ENCODE assay signal across 8 mouse cellular contexts in genomic region chr10:61648737-61649645, GRCm38 (mm10). TPM values are rescaled to one million over a fixed set of nuclear protein-coding genes. Genes with fewer than 3 reads are reported as not detected.
DNase-seq lines count a peak whose midpoint lies in the region; ATAC-seq and TF ChIP-seq lines count a peak whose summit lies in the region.

No protein-coding gene starts in this region.

- peak overlapping the region; percentile 86 for H3K9ac ChIP-seq in hindbrain, embryonic 11.5 days (ENCODE audit: low read depth, low read length)
- H3K9ac ChIP-seq in liver, embryonic 11.5 days (ENCODE audit: low read depth, low read length) = peak overlapping the region; percentile 80
- H3K9ac ChIP-seq in neural tube, embryonic 15.5 days (replicated peaks) = peak overlapping the region; percentile 78

- 1% methylated on average over 48 of the region's 49 CpGs for WGBS in hindbrain, embryonic 11.5 days
- WGBS in liver, embryonic 11.5 days = 2% methylated on average over 46 of the region's 49 CpGs
- WGBS in neural tube, embryonic 15.5 days = under 1% methylated on average over 44 of the region's 49 CpGs

- H3K36me3 ChIP-seq in testis, adult 2 months (ENCODE audit: control insufficient read depth, insufficient read depth, low read length) = no peaks in the 10 kb centered on the region
- no peaks in the 10 kb centered on the region for H3K36me3 ChIP-seq in hindbrain, embryonic 11.5 days (ENCODE audit: control insufficient read depth, insufficient read depth, low read length)
- no peaks in the 10 kb centered on the region for H3K36me3 ChIP-seq in liver, embryonic 11.5 days (ENCODE audit: control insufficient read depth, insufficient read depth, low read length)
- H3K36me3 ChIP-seq in neural tube, embryonic 15.5 days = peaks cover 11% of the 10 kb centered on the region

- ATAC-seq in hindbrain, embryonic 11.5 days (ENCODE audit: low FRiP score) = peak; percentile 82
- ATAC-seq in liver, embryonic 11.5 days (replicated peaks; ENCODE audit: low FRiP score) = peak; percentile 64
- ATAC-seq in neural tube, embryonic 15.5 days (ENCODE audit: low FRiP score) = peak; percentile 70

- H3K4me1 ChIP-seq in testis, adult 2 months (ENCODE audit: control insufficient read depth, insufficient read depth, low read length) = peaks cover 13% of the 10 kb centered on the region
- H3K4me1 ChIP-seq in hindbrain, embryonic 11.5 days (replicated peaks; ENCODE audit: control insufficient read depth, insufficient read depth, low read length) = no peaks in the 10 kb centered on the region
- peaks cover 8% of the 10 kb centered on the region for H3K4me1 ChIP-seq in liver, embryonic 11.5 days (replicated peaks; ENCODE audit: control insufficient read depth, insufficient read depth, low read length)
- peaks cover 22% of the 10 kb centered on the region for H3K4me1 ChIP-seq in neural tube, embryonic 15.5 days

- H3K27ac ChIP-seq in testis, adult 2 months (ENCODE audit: control insufficient read depth, insufficient read depth, low read depth, low read length) = peak overlapping the region; percentile 15
- H3K27ac ChIP-seq in hindbrain, embryonic 11.5 days (ENCODE audit: low read depth, low read length) = peak overlapping the region; percentile 79
- H3K27ac ChIP-seq in liver, embryonic 11.5 days (ENCODE audit: low read depth, low read length) = peak overlapping the region; percentile 66
- H3K27ac ChIP-seq in neural tube, embryonic 15.5 days (replicated peaks) = peak overlapping the region; percentile 88

- no peak for TF ChIP-seq POLR2A in testis, adult 2 months (IDR thresholded peaks at IDR 0.05; ENCODE audit: control insufficient read depth, low read depth, low read length)

- TF ChIP-seq CTCF in testis, adult 2 months (IDR thresholded peaks at IDR 0.05; ENCODE audit: control insufficient read depth, insufficient read depth, insufficient replicate concordance, low read depth, low read length) = no peak

- H3K4me3 ChIP-seq in testis, adult 2 months (ENCODE audit: control insufficient read depth, low read depth, low read length) = peak overlapping the region; percentile 94
- peak overlapping the region; percentile 84 for H3K4me3 ChIP-seq in hindbrain, embryonic 11.5 days (ENCODE audit: low read depth, low read length)
- H3K4me3 ChIP-seq in liver, embryonic 11.5 days (ENCODE audit: low read depth, low read length) = peak overlapping the region; percentile 82
- H3K4me3 ChIP-seq in neural tube, embryonic 15.5 days (replicated peaks) = peak overlapping the region; percentile 82

- peak overlapping the region; percentile 88 for H3K4me2 ChIP-seq in hindbrain, embryonic 11.5 days (replicated peaks; ENCODE audit: low read depth, low read length)
- peak overlapping the region; percentile 69 for H3K4me2 ChIP-seq in liver, embryonic 11.5 days
- peak overlapping the region; percentile 90 for H3K4me2 ChIP-seq in neural tube, embryonic 15.5 days

- H3K9me3 ChIP-seq in hindbrain, embryonic 11.5 days (ENCODE audit: control insufficient read depth, low read length) = no peaks in the 10 kb centered on the region
- no peaks in the 10 kb centered on the region for H3K9me3 ChIP-seq in liver, embryonic 11.5 days (ENCODE audit: control insufficient read depth, low read length)
- no peaks in the 10 kb centered on the region for H3K9me3 ChIP-seq in neural tube, embryonic 15.5 days (replicated peaks)

- DNase-seq in testis, postnatal 14 days (ENCODE audit: low spot score) = no peak
- peak; percentile 56 for DNase-seq in c-Kit-positive CD71-positive TER-119-negative erythroid progenitor cells, embryonic 14.5 days (ENCODE audit: low read depth)
- DNase-seq in hindbrain, embryonic 11.5 days (ENCODE audit: low spot score) = no peak
- DNase-seq in liver, embryonic 11.5 days (ENCODE audit: low spot score) = peak; percentile 45
- DNase-seq in spleen, postnatal 14 days (ENCODE audit: low spot score in 2 of 2) = no peak
- DNase-seq in testis, postnatal 10 days (ENCODE audit: low spot score) = no peak

- no peaks in the 10 kb centered on the region for H3K27me3 ChIP-seq in testis, adult 2 months (ENCODE audit: control insufficient read depth, insufficient read depth, low read length)
- no peaks in the 10 kb centered on the region for H3K27me3 ChIP-seq in hindbrain, embryonic 11.5 days (ENCODE audit: control insufficient read depth, insufficient read depth, low read length)
- H3K27me3 ChIP-seq in liver, embryonic 11.5 days (replicated peaks; ENCODE audit: control insufficient read depth, insufficient read depth, low read length) = no peaks in the 10 kb centered on the region
- H3K27me3 ChIP-seq in neural tube, embryonic 15.5 days (replicated peaks) = no peaks in the 10 kb centered on the region

RNA-seq across cellular contexts. Expression of gene Ppa1, which starts 0.6 kb away (rescaled TPM):
- polyA plus RNA-seq in testis, adult 2 months (2012; rRNA removed) = 11.3 and 11.5 TPM in 2 replicates
- polyA plus RNA-seq in hindbrain, embryonic 11.5 days (2014; fragmentation: Nextera tagmentation; extraction: Ambion mirVana) = 276 and 297 TPM in 2 replicates
- polyA plus RNA-seq in liver, embryonic 11.5 days (2014; fragmentation: Nextera tagmentation; extraction: Ambion mirVana) = 218 and 237 TPM in 2 replicates
- 200 and 209 TPM in 2 replicates for polyA plus RNA-seq in neural tube, embryonic 15.5 days (2015; fragmentation: Nextera tagmentation; extraction: Ambion mirVana)

RNA-seq across cellular contexts. Expression of gene Sar1a, which starts 31.1 kb away (rescaled TPM):
- polyA plus RNA-seq in testis, adult 2 months (2012; rRNA removed) = 88.5 and 101 TPM in 2 replicates
- 246 and 248 TPM in 2 replicates for polyA plus RNA-seq in hindbrain, embryonic 11.5 days (2014; fragmentation: Nextera tagmentation; extraction: Ambion mirVana)
- polyA plus RNA-seq in liver, embryonic 11.5 days (2014; fragmentation: Nextera tagmentation; extraction: Ambion mirVana) = 166 and 177 TPM in 2 replicates
- 183 and 196 TPM in 2 replicates for polyA plus RNA-seq in neural tube, embryonic 15.5 days (2015; fragmentation: Nextera tagmentation; extraction: Ambion mirVana)

RNA-seq across cellular contexts. Expression of gene Tysnd1, which starts 46.3 kb away (rescaled TPM):
- 16.3 and 21.3 TPM in 2 replicates for polyA plus RNA-seq in testis, adult 2 months (2012; rRNA removed)
- polyA plus RNA-seq in hindbrain, embryonic 11.5 days (2014; fragmentation: Nextera tagmentation; extraction: Ambion mirVana) = 29.6 and 30.7 TPM in 2 replicates
- 39.0 and 47.4 TPM in 2 replicates for polyA plus RNA-seq in liver, embryonic 11.5 days (2014; fragmentation: Nextera tagmentation; extraction: Ambion mirVana)
- polyA plus RNA-seq in neural tube, embryonic 15.5 days (2015; fragmentation: Nextera tagmentation; extraction: Ambion mirVana) = 31.4 and 33.7 TPM in 2 replicates

RNA-seq across cellular contexts. Expression of gene Npffr1, which starts 53.7 kb away (rescaled TPM):
- polyA plus RNA-seq in testis, adult 2 months (2012; rRNA removed) = 0.62 and 0.71 TPM in 2 replicates
- 0.11 and 0.13 TPM in 2 replicates for polyA plus RNA-seq in hindbrain, embryonic 11.5 days (2014; fragmentation: Nextera tagmentation; extraction: Ambion mirVana)
- polyA plus RNA-seq in liver, embryonic 11.5 days (2014; fragmentation: Nextera tagmentation; extraction: Ambion mirVana) = 0.10 TPM in 1 of 2 replicates, not detected in the other
- 0.42 and 0.58 TPM in 2 replicates for polyA plus RNA-seq in neural tube, embryonic 15.5 days (2015; fragmentation: Nextera tagmentation; extraction: Ambion mirVana)

Comparison
In these comparisons a context has a peak if more than half of its experiments do, and no peak if none do; other contexts are left out.
1. H3K27ac ChIP-seq: peak in every context shown above with its lines; median percentile 88 in neural tube, embryonic 15.5 days; 79 in hindbrain, embryonic 11.5 days; 66 in liver, embryonic 11.5 days; 15 in testis, adult 2 months.
2. DNase-seq: peak in c-Kit-positive CD71-positive TER-119-negative erythroid progenitor cells, embryonic 14.5 days (single experiment) and liver, embryonic 11.5 days (single experiment); none in testis, postnatal 14 days (single experiment), hindbrain, embryonic 11.5 days (single experiment), spleen, postnatal 14 days (0 of 2) and testis, postnatal 10 days (single experiment).
3. RNA of gene Ppa1, which starts 0.6 kb away (polyA plus RNA-seq): 276 to 297 TPM in hindbrain, embryonic 11.5 days, 218 to 237 TPM in liver, embryonic 11.5 days and 200 to 209 TPM in neural tube, embryonic 15.5 days; 11.3 to 11.5 TPM in testis, adult 2 months; every median in the first group is over 10 times any median in the second.
4. Peak in every context shown above with its lines, with median percentiles within 50 percentile points of each other: H3K4me3 ChIP-seq, ATAC-seq, H3K4me2 ChIP-seq and H3K9ac ChIP-seq.